Mouse (Mus musculus) megakaryocyte, embryonic 14.5 days (primary cell): ENCODE measurements around the gene Haus8. TPM values are rescaled to one million over a fixed set of nuclear protein-coding genes. Genes with fewer than 3 reads are reported as not detected.
A peak's percentile ranks its signal among the peaks of the same experiment; 100 is the strongest.
"Not testable (repeated sequence)": the region's sequence is repeated elsewhere in the genome, so short reads cannot be mapped to it uniquely, and the experiment has no call there.

Experiments used
- H3K27me3 ChIP-seq: replicated peaks from 2 replicates; pipeline ENCODE3; 2012; ENCODE audit warnings: inconsistent platforms
- H3K36me3 ChIP-seq: replicated peaks from 2 replicates; pipeline ENCODE3; 2012; ENCODE audit warnings: low read length, inconsistent platforms, mixed read lengths
- H3K4me1 ChIP-seq: 2 replicates; pipeline ENCODE4 v1.6.1; 2012; ENCODE audit warnings: inconsistent platforms
- H3K4me3 ChIP-seq: replicated peaks from 2 replicates; pipeline ENCODE3; 2012; ENCODE audit warnings: moderate library complexity, mild to moderate bottlenecking, inconsistent platforms
- H3K9me3 ChIP-seq: 2 replicates; pipeline ENCODE4 v1.6.1; 2012; ENCODE audit warnings: inconsistent platforms
- FLI1 ChIP-seq: IDR thresholded peaks from 2 replicates; pipeline ENCODE4 v1.6.1; 2012; ENCODE audit warnings: low read length, inconsistent platforms, mixed read lengths
- GATA1 ChIP-seq: IDR thresholded peaks from 3 replicates; pipeline ENCODE4 v1.6.1; 2012; ENCODE audit warnings: mixed read lengths, low read length, inconsistent platforms, borderline replicate concordance
- polyA plus RNA-seq: library from polyadenylated mRNA; stranded (reverse); fragments of >175 nt; gene quantifications from 2 replicates; pipeline ENCODE4 v1.2.3, GENCODE M21; 2012; ENCODE audit warnings: low replicate concordance; ENCODE audit not compliant: insufficient read depth

Haus8 gene
- polyA plus RNA-seq, 1 experiment = 14.0 TPM

DNA sequence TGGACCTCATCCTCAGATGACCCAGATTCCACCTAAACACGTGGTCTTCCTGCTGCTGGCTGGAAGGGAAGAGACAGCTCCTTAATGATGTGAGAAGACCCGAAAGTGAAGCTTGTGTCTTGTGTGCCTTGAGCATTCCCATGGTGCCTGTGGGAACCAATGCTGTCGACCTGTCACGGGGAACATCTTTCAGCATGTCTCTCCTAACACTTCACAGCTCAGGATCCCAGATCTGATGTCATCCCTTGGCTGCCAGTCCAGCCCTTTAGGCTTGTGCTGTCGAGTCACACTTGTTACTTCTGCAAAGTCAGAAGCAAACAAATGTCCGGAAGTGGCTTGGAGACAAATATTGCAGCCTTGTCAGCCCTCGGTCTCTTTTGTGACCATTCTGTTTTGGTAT, 16.4 kb upstream of the Haus8 start:
- H3K36me3 ChIP-seq = peaks cover 68% of the 10 kb centered on the region
- H3K4me1 ChIP-seq = peaks cover 84% of the 10 kb centered on the region
- TF ChIP-seq GATA1 (no peak), FLI1 (no peak)
- peak overlapping the region; percentile 7 for H3K4me3 ChIP-seq
- no peaks in the 10 kb centered on the region for H3K27me3 ChIP-seq
- no peaks in the 10 kb centered on the region for H3K9me3 ChIP-seq

DNA sequence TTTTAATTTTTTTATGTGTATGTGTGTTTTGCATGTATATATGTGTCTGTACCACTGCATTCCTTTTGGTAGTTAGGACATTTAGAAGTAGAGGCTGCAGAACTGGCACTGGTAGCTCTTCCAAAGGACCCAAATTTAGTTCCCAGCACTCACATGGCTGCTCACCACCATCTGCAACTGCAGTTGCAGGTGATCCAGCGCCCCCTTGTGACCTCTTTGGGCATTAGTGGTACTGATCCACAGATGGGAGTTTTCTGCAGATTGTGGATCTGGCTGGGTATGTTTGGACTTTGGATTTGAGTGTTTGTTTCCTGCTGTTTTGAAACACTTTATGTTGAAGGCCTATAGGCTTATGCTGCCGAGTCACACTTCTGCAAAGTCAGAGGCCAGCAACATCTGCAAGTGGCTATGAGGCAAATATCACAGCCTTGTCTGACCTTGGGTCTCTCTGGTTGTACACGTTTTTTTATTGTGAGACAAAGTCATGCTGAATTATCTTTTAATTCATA, 15.8 kb upstream of the Haus8 start:
- H3K9me3 ChIP-seq = no peaks in the 10 kb centered on the region
- TF ChIP-seq FLI1 (no peak), GATA1 (no peak)
- peaks cover 71% of the 10 kb centered on the region for H3K36me3 ChIP-seq
- peak overlapping the region; percentile 33 for H3K4me3 ChIP-seq
- no peaks in the 10 kb centered on the region for H3K27me3 ChIP-seq
- H3K4me1 ChIP-seq = peaks cover 89% of the 10 kb centered on the region

DNA sequence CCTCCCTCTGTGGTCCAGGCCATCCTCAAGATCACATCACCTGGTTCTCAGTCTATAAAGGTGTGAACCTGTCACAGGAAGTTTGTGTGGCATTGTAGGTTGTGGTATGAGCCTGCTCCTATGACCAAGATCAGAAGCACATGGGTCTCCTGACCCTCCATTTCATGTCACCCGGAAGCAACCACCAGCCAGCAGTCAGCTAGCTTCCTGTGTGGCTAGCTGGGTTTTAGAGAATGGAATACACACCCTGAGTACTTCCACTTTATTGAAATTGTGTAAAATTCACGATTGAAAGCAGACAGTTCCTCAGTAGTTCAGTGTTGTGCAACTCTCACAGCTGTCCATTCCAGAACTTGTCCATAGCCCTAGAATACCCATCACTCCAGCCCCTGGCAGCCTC, 13.5 kb upstream of the Haus8 start:
- H3K36me3 ChIP-seq = peaks cover 72% of the 10 kb centered on the region
- not testable (repeated sequence) for H3K27me3 ChIP-seq, H3K9me3 ChIP-seq
- peaks cover 99% of the 10 kb centered on the region for H3K4me1 ChIP-seq
- H3K4me3 ChIP-seq = peak overlapping the region; percentile 53

DNA sequence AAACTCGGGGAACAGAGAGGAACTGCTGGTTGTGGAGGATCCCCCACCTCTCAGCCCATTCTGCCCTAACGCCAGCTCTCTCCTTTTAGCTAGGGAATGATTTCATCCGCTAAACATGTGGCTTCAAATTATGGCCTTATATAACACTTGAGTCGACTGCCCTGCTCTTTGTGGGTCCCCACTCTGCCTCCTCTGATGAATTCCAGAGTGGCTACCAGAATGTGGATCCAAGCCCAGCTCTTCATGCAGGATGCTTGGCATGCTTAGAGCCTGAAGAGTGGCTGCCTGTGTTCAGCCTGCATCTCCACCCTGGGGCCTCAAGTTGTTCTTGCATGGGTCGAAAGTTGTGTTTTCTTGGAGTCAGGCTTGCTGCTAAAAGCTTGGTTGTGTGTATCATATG, 9.9 kb upstream of the Haus8 start:
- H3K36me3 ChIP-seq = peaks cover 62% of the 10 kb centered on the region

DNA sequence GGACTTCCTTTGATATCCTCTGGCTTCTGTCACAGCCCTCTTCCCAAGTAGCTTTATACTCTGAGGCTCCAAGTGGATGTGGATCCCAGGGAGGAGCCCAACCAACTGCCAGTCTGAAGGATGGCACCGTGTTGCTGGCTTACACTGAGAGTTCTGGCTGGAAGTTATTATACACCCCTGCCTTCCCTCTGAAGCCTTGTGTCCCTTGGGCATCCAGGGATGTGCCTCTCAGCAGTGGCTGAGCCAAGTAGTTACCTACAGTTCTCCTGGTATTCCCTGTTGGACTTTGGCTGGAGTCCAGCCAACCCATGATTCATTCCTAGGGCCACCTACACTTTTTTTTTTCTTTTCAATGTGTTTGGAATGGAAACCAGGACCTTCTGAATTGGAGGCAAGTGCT, 9.0 kb upstream of the Haus8 start:
- Histone ChIP-seq H3K4me1 (peaks cover 94% of the 10 kb centered on the region), H3K36me3 (peaks cover 67% of the 10 kb centered on the region)

More for the DNA sequence above, 9.9 kb upstream of the Haus8 start:
- Histone ChIP-seq H3K4me1 (peaks cover 94% of the 10 kb centered on the region), H3K4me3 (no peak overlapping the region), H3K9me3 (no peaks in the 10 kb centered on the region), H3K27me3 (no peaks in the 10 kb centered on the region)
- no peak for TF ChIP-seq GATA1
- TF ChIP-seq FLI1 = no peak

DNA sequence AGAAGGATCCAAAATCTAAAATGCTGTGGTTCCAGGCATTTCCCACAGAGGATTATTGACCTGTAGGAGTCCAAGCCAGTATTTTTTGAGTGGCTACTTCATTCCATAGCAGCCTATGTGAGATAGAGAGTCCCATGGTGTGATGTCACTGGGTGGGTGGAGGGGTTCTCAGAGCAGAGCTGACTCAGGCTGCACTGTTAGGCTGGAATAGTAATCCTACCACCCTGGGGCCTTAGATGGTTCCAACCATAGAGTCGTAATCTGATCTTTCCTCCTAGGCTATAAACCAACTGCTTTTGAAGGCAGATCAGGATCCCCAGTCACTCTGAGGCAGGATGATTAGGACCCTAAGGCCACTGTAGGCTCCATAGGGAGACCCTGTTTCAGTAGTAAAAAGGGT, 6.7 kb upstream of the Haus8 start:
- not testable (repeated sequence) for H3K4me3 ChIP-seq, H3K9me3 ChIP-seq, H3K27me3 ChIP-seq
- peaks cover 94% of the 10 kb centered on the region for H3K4me1 ChIP-seq
- H3K36me3 ChIP-seq = peaks cover 74% of the 10 kb centered on the region

More for the DNA sequence above, 9.0 kb upstream of the Haus8 start:
- not testable (repeated sequence) for H3K4me3 ChIP-seq, H3K9me3 ChIP-seq, H3K27me3 ChIP-seq

DNA sequence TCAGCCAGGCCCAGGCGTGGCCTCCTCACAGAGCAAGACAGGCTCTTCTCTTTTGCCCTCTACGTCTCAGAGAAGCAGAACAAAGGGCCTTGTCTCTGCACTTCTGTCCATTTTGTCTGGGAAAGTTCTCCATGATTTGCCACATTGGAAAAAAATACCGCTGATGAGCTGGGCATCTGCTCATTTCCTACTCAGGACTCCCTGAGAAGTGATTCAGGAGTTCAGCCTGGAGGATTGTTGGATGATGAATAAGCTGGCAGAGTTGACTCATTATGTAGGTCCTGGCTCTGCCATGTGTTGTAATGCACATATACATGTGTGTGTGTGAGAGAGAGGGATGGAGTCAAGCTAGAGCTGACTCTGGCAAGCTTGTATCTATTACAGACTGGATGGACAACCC, 3.4 kb upstream of the Haus8 start:
- H3K9me3 ChIP-seq = no peaks in the 10 kb centered on the region
- peaks cover 56% of the 10 kb centered on the region for H3K36me3 ChIP-seq
- TF ChIP-seq GATA1 (no peak), FLI1 (no peak)
- peaks cover 79% of the 10 kb centered on the region for H3K4me1 ChIP-seq
- H3K27me3 ChIP-seq = no peaks in the 10 kb centered on the region
- H3K4me3 ChIP-seq = peak overlapping the region; percentile 53

DNA sequence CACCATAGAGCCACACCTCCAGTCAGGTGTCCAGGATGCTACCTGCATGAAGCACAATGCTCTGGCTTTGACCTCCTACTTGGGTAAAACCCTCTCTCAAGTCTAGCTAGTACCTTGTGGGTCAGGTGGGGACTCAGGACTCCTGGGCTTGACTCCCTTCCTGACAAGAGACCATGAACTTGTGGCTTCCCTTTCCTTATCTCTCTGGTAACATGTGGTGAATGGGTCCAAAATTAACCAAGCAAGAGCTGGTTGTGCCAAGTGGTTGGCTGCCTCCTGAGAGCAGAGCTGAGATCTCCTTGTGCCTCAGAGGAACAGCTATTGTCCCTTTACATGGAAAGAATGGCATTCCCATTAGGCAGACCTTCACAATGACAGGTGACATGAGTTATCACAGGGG, 1.7 kb upstream of the Haus8 start:
- no peak for TF ChIP-seq FLI1
- no peak; the same call in 2 of the 3 replicates for TF ChIP-seq GATA1
- peaks cover 74% of the 10 kb centered on the region for H3K4me1 ChIP-seq

DNA sequence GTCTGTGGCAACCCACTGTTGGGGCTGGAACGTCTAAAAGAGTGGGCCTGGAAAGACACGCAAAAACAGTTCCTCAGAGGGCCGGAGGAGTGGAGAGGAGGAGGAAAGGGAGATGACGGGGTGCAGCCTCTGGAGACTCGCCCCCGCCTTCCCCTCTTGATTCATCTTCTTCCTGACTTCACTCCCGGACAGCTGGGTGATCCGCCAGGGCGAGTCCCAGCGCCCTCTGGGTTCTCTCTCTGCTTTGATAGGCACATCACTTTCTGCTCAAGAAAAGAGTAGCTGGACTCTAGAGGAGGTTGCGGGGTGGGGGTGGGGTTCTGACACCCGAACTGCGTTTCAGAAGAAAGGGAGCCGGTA, 397 bp upstream of the Haus8 start:
- Histone ChIP-seq H3K9me3 (no peaks in the 10 kb centered on the region), H3K4me1 (peaks cover 69% of the 10 kb centered on the region), H3K4me3 (peak overlapping the region; percentile 99), H3K36me3 (peaks cover 56% of the 10 kb centered on the region), H3K27me3 (no peaks in the 10 kb centered on the region)
- no peak for TF ChIP-seq GATA1
- no peak for TF ChIP-seq FLI1

More for the DNA sequence above, 1.7 kb upstream of the Haus8 start:
- peak overlapping the region; percentile 99 for H3K4me3 ChIP-seq
- H3K36me3 ChIP-seq = peaks cover 56% of the 10 kb centered on the region
- H3K27me3 ChIP-seq = no peaks in the 10 kb centered on the region
- no peaks in the 10 kb centered on the region for H3K9me3 ChIP-seq

DNA sequence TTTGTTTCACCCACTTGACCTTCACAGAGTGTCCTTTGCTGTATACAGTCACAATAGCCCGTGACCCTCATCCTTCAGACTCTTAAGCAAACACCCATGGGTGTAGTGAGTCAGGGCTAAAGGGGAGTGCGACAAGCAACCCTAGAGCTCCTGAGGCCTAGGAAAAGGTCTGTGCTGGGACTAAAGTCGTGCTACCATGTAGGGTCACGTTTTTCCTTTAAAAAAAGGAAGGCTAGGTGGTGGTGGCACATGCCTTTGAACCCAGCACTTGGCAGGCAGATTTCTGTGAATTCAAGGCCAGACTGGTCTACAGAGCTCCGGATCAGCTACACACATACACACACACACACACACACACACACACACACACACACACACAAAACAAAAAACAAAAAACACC, 1.1 kb downstream of the Haus8 start:
- H3K4me3 ChIP-seq = peak overlapping the region; percentile 99
- no peaks in the 10 kb centered on the region for H3K27me3 ChIP-seq
- peaks cover 52% of the 10 kb centered on the region for H3K36me3 ChIP-seq
- peaks cover 60% of the 10 kb centered on the region for H3K4me1 ChIP-seq
- TF ChIP-seq FLI1 = no peak
- TF ChIP-seq GATA1 = no peak
- no peaks in the 10 kb centered on the region for H3K9me3 ChIP-seq

DNA sequence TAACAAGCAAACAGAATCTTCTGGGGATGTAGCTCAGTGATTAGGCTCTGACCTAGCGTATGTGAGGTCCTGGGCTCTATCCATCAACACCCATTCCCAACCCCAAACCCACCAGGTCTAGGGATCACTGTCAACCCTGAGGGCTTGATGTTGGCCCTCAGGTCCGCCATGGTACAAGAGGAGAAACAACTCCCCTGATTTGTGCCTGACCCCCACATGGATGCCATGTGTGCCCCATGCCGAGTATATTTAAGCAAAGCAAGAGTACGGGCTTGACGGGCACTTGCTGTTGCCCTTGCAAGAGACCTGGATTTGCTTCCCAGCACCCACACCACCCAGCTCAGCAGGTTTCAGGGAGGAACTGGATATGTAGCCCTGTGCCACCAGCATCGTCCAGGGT, 4.4 kb downstream of the Haus8 start:
- H3K27me3 ChIP-seq, H3K4me3 ChIP-seq, H3K9me3 ChIP-seq: not testable (repeated sequence)
- peaks cover 36% of the 10 kb centered on the region for H3K36me3 ChIP-seq
- peaks cover 33% of the 10 kb centered on the region for H3K4me1 ChIP-seq

DNA sequence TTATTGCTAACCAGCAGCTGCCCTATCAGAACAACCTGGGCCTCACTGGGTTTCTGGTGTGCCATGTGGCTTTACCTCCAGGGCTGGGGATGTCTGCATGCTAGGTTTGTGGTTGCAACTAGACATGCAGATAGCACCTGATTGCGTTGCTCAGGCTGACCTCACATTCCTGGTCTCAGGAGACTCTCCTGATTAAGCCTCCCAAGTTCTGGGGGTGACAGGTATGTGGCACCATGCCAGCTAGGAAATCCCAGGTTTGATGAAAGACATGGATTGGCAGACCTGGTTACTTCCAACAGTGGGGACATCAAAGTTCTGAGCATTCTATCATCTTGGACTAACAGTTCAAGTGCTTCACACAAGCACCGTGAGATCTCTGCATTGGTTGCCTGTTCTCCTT, 5.0 kb downstream of the Haus8 start:
- peaks cover 33% of the 10 kb centered on the region for H3K4me1 ChIP-seq
- TF ChIP-seq GATA1 (no peak), FLI1 (no peak)
- no peaks in the 10 kb centered on the region for H3K9me3 ChIP-seq
- H3K36me3 ChIP-seq = peaks cover 42% of the 10 kb centered on the region
- no peak overlapping the region for H3K4me3 ChIP-seq
- no peaks in the 10 kb centered on the region for H3K27me3 ChIP-seq
